Mouse (Mus musculus) heart, postnatal 0 days (tissue): Measurements from ENCODE around the gene Antxr1.

ENCODE experiments used
- CTCF ChIP-seq: IDR thresholded peaks from 2 replicates; pipeline ENCODE4 v1.5.1; 2016; ENCODE audit warnings: antibody characterized with exemption, control low read depth, low read depth
- EP300 ChIP-seq: IDR thresholded peaks from 2 replicates; pipeline ENCODE4 v1.6.1; 2016; ENCODE audit warnings: antibody characterized with exemption, low read depth

- TF ChIP-seq EP300 = no peak
- no peak for TF ChIP-seq CTCF
These were observed 212.2 kb downstream of the Antxr1 start for GRCm38 (mm10) chr6:87123406-87123805.
